8 mouse cellular contexts compared by ENCODE assay signal in the genomic region with DNA sequence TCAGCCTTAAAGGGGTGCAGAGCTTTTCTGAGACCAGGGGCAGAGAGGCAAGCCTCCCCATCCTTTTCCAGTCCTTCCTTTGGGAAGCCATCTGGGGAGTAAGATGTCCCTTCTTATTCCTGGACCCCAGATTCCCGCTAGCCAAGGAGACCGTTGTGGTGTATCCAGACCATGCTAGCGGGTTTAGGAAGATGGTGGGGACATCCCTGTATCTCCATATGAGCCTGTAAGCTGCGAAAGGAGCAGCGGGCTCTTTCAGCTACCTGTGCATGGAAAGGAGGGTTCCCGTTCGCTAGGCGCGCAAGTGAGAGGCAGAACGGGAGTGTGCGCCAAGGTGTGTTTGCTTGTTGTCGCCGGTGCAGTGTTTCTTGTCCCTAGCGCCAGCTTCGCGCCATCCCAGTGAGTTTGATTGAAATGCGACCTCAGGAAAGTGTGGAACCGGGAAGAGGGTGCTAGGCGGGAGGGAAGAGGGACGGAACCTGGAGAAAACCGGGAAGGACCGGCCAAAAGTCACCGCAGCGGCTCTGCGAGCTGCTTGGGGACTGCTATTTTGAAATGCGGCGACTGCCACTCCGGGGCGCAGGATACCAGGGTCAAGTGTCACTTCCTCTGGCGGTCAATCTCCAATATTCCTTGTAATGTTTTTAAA. TPM values are rescaled to one million over a fixed set of nuclear protein-coding genes. Genes with fewer than 3 reads are reported as not detected.
DNase-seq lines count a peak whose midpoint lies in the region; ATAC-seq and TF ChIP-seq lines count a peak whose summit lies in the region.

No protein-coding gene starts in this region.

- ATAC-seq in cerebellum, adult (ENCODE audit: insufficient number of reproducible peaks, low FRiP score, low TSS enrichment), result peak; percentile 62; the same call in 1 of the 2 replicates
- ATAC-seq in forebrain, postnatal 0 days, result no peak
- ATAC-seq in kidney, embryonic 15.5 days (replicated peaks; ENCODE audit: low FRiP score), result no peak
- peak; percentile 31; the same call in 1 of the 2 replicates for ATAC-seq in midbrain, embryonic 13.5 days

- H3K4me1 ChIP-seq in E14TG2a.4 (replicated peaks; ENCODE audit: low read depth, low read length), result peaks cover 22% of the 10 kb centered on the region
- H3K4me1 ChIP-seq in forebrain, postnatal 0 days (ENCODE audit: insufficient read depth), result no peaks in the 10 kb centered on the region
- H3K4me1 ChIP-seq in kidney, embryonic 15.5 days, result peaks cover 11% of the 10 kb centered on the region
- peaks cover 21% of the 10 kb centered on the region for H3K4me1 ChIP-seq in midbrain, embryonic 13.5 days (replicated peaks)

- TF ChIP-seq CTCF in E14TG2a.4 (conservative IDR thresholded peaks at IDR 0.05; ENCODE audit: low read length), result no peak
- TF ChIP-seq CTCF in forebrain, postnatal 0 days (IDR thresholded peaks at IDR 0.05; ENCODE audit: low read depth), result no peak

- under 1% methylated on average over 30 of the region's 30 CpGs for WGBS in forebrain, postnatal 0 days
- WGBS in kidney, embryonic 15.5 days, result under 1% methylated on average over 30 of the region's 30 CpGs
- under 1% methylated on average over 30 of the region's 30 CpGs for WGBS in midbrain, embryonic 13.5 days

- peaks cover 80% of the 10 kb centered on the region for H3K27me3 ChIP-seq in E14TG2a.4 (ENCODE audit: insufficient read depth, low read length)
- peaks cover 56% of the 10 kb centered on the region for H3K27me3 ChIP-seq in forebrain, postnatal 0 days (ENCODE audit: insufficient read depth, low read length)
- H3K27me3 ChIP-seq in kidney, embryonic 15.5 days, result peaks cover 77% of the 10 kb centered on the region
- H3K27me3 ChIP-seq in midbrain, embryonic 13.5 days, result peaks cover 66% of the 10 kb centered on the region

- no peaks in the 10 kb centered on the region for H3K9me3 ChIP-seq in E14TG2a.4 (ENCODE audit: low read length)
- H3K9me3 ChIP-seq in forebrain, postnatal 0 days (ENCODE audit: low read length), result no peaks in the 10 kb centered on the region
- no peaks in the 10 kb centered on the region for H3K9me3 ChIP-seq in kidney, embryonic 15.5 days (replicated peaks)
- H3K9me3 ChIP-seq in midbrain, embryonic 13.5 days, result no peaks in the 10 kb centered on the region

- peak; percentile 14 for DNase-seq in forebrain, postnatal 0 days
- DNase-seq in right cerebral cortex, adult 2 months (ENCODE audit: low spot score in 2 of 2), result no peak
- DNase-seq in layer of hippocampus, postnatal 36 days, result no peak
- no peak for DNase-seq in left cerebral cortex, adult 9 months (ENCODE audit: low spot score in 2 of 2)

- no peaks in the 10 kb centered on the region for H3K36me3 ChIP-seq in E14TG2a.4 (ENCODE audit: insufficient read depth, low read length)
- no peaks in the 10 kb centered on the region for H3K36me3 ChIP-seq in forebrain, postnatal 0 days (ENCODE audit: insufficient read depth)
- H3K36me3 ChIP-seq in kidney, embryonic 15.5 days, result no peaks in the 10 kb centered on the region
- no peaks in the 10 kb centered on the region for H3K36me3 ChIP-seq in midbrain, embryonic 13.5 days

- peak overlapping the region; percentile 18; the same call in 1 of the 2 replicates for H3K4me2 ChIP-seq in forebrain, postnatal 0 days (ENCODE audit: low read depth)
- peak overlapping the region; percentile 66 for H3K4me2 ChIP-seq in kidney, embryonic 15.5 days
- H3K4me2 ChIP-seq in midbrain, embryonic 13.5 days (replicated peaks), result peak overlapping the region; percentile 63

- peak overlapping the region; percentile 75 for H3K4me3 ChIP-seq in E14TG2a.4 (replicated peaks; ENCODE audit: low read length)
- H3K4me3 ChIP-seq in forebrain, postnatal 0 days (ENCODE audit: low read depth, low read length), result 0 out of 2 replicates have a peak overlapping the region, but pooled peaks have one; percentile 1
- peak overlapping the region; percentile 38 for H3K4me3 ChIP-seq in kidney, embryonic 15.5 days (replicated peaks)
- peak overlapping the region; percentile 38 for H3K4me3 ChIP-seq in midbrain, embryonic 13.5 days (replicated peaks)

- H3K9ac ChIP-seq in forebrain, postnatal 0 days, result no peak overlapping the region
- H3K9ac ChIP-seq in kidney, embryonic 15.5 days, result no peak overlapping the region
- peak overlapping the region; percentile 60 for H3K9ac ChIP-seq in midbrain, embryonic 13.5 days (replicated peaks)

- no peak overlapping the region for H3K27ac ChIP-seq in forebrain, postnatal 0 days (ENCODE audit: low read depth, low read length)
- no peak overlapping the region for H3K27ac ChIP-seq in kidney, embryonic 15.5 days
- H3K27ac ChIP-seq in midbrain, embryonic 13.5 days, result peak overlapping the region; percentile 74

RNA-seq across cellular contexts. Expression of gene Insig1, which starts 46.8 kb away (rescaled TPM):
- 127 and 140 TPM in 2 replicates for total RNA-seq in forebrain, postnatal 0 days (2014; rRNA removed)
- polyA plus RNA-seq in forebrain, postnatal 0 days (2015; fragmentation: Nextera tagmentation; extraction: Ambion mirVana), result 100 and 101 TPM in 2 replicates
- polyA plus RNA-seq in kidney, embryonic 15.5 days (2015; fragmentation: Nextera tagmentation; extraction: Ambion mirVana), result 50.2 and 52.8 TPM in 2 replicates
- polyA plus RNA-seq in midbrain, embryonic 13.5 days (2015; fragmentation: Nextera tagmentation; extraction: Ambion mirVana), result 87.8 and 97.1 TPM in 2 replicates
- total RNA-seq in layer of hippocampus, postnatal 36 days (2021), result 10 to 100 TPM; 54.9 TPM

RNA-seq across cellular contexts. Expression of gene En2, which starts 47.5 kb away (rescaled TPM):
- total RNA-seq in forebrain, postnatal 0 days (2014; rRNA removed), result 0.05 and 0.46 TPM in 2 replicates
- not detected in 2 replicates for polyA plus RNA-seq in forebrain, postnatal 0 days (2015; fragmentation: Nextera tagmentation; extraction: Ambion mirVana)
- polyA plus RNA-seq in kidney, embryonic 15.5 days (2015; fragmentation: Nextera tagmentation; extraction: Ambion mirVana), result 0.09 and 0.15 TPM in 2 replicates
- polyA plus RNA-seq in midbrain, embryonic 13.5 days (2015; fragmentation: Nextera tagmentation; extraction: Ambion mirVana), result 1.9 and 2.2 TPM in 2 replicates
- under 1 TPM; 0.25 to 0.28 TPM for total RNA-seq in layer of hippocampus, postnatal 36 days (2021)

Comparison
In these comparisons a context has a peak if more than half of its experiments do, and no peak if none do; other contexts are left out.
1. H3K4me3 ChIP-seq: peak in every context shown above with its lines; median percentile 75 in E14TG2a.4; 38 in kidney, embryonic 15.5 days; 38 in midbrain, embryonic 13.5 days; 1 in forebrain, postnatal 0 days.
2. ATAC-seq: peak in cerebellum, adult (single experiment) and midbrain, embryonic 13.5 days (single experiment); none in forebrain, postnatal 0 days (single experiment) and kidney, embryonic 15.5 days (single experiment).
3. Peak in every context shown above with its lines, with median percentiles within 50 percentile points of each other: H3K4me2 ChIP-seq.